Mouse (Mus musculus): ENCODE results near the gene Celsr2.

The Celsr2 gene

GRCm38 (mm10) chr3:108411754-108412121, 3.6 kb downstream of the Celsr2 start:
- DNase-seq (ENCODE audit: low read depth): peak; percentile 68

GRCm38 (mm10) chr3:108411026-108411753, 4.2 kb downstream of the Celsr2 start:
- peak; percentile 27 for DNase-seq (ENCODE audit: low read depth)

GRCm38 (mm10) chr3:108410359-108410714, 5.0 kb downstream of the Celsr2 start:
- no peak for DNase-seq (ENCODE audit: low read depth)

GRCm38 (mm10) chr3:108409656-108410358, 5.5 kb downstream of the Celsr2 start:
- DNase-seq (ENCODE audit: low read depth): no peak

- no peak for DNase-seq (ENCODE audit: low read depth)
Measured at GRCm38 (mm10) chr3:108408517-108409008, 6.8 kb downstream of the Celsr2 start.

GRCm38 (mm10) chr3:108406306-108406885, 9.0 kb downstream of the Celsr2 start:
- DNase-seq (ENCODE audit: low read depth): no peak

- DNase-seq (ENCODE audit: low read depth): no peak
Measured at GRCm38 (mm10) chr3:108405536-108406305, 9.6 kb downstream of the Celsr2 start.

- no peak for DNase-seq (ENCODE audit: low read depth)
Measured at GRCm38 (mm10) chr3:108402528-108402920, 12.8 kb downstream of the Celsr2 start.

- peak; percentile 95 for DNase-seq (ENCODE audit: low read depth)
Measured at GRCm38 (mm10) chr3:108401692-108402527, 13.4 kb downstream of the Celsr2 start.

- no peak for DNase-seq (ENCODE audit: low read depth)
Measured at GRCm38 (mm10) chr3:108400442-108400841, 14.9 kb downstream of the Celsr2 start.

GRCm38 (mm10) chr3:108398281-108398680, 17.1 kb downstream of the Celsr2 start:
- no peak for DNase-seq (ENCODE audit: low read depth)

- DNase-seq (ENCODE audit: low read depth): no peak
Measured at GRCm38 (mm10) chr3:108392793-108393192, 22.6 kb downstream of the Celsr2 start.

- no peak for DNase-seq (ENCODE audit: low read depth)
Measured at GRCm38 (mm10) chr3:108392299-108392698, 23.1 kb downstream of the Celsr2 start.

GRCm38 (mm10) chr3:108389111-108389545, 26.2 kb downstream of the Celsr2 start:
- DNase-seq (ENCODE audit: low read depth): peak; percentile 98

GRCm38 (mm10) chr3:108386186-108386585, 29.2 kb downstream of the Celsr2 start:
- no peak for DNase-seq (ENCODE audit: low read depth)

GRCm38 (mm10) chr3:108384425-108384824, 30.9 kb downstream of the Celsr2 start:
- peak; percentile 21 for DNase-seq (ENCODE audit: low read depth)

- DNase-seq (ENCODE audit: low read depth): peak; percentile 89
Measured at GRCm38 (mm10) chr3:108383485-108384354, 31.6 kb downstream of the Celsr2 start, which contains the start of gene Psrc1. Gene Psrc1, plus strand, starts transcription at chr3:108383839.

GRCm38 (mm10) chr3:108381945-108382875, 33.1 kb downstream of the Celsr2 start:
- peak; percentile 78 for DNase-seq (ENCODE audit: low read depth)

GRCm38 (mm10) chr3:108380695-108381094, 34.7 kb downstream of the Celsr2 start:
- peak; percentile 42 for DNase-seq (ENCODE audit: low read depth)

All from NIH3T3 (cell line).